Mouse (Mus musculus) left cerebral cortex, postnatal 36 days (tissue): ENCODE data around the gene Klc3. TPM values are rescaled to one million over a fixed set of nuclear protein-coding genes. Genes with fewer than 3 reads are reported as not detected.
A peak's percentile ranks its signal among the peaks of the same experiment; 100 is the strongest.

Experiments used
- DNase-seq, 2 experiments: peaks; one replicate each; pipeline ENCODE4 v3.0.0; 2021 to 2022; ENCODE audit warnings: low spot score in 2 of 2, mixed read lengths in 1 of 2
- intact Hi-C: fragments of 180-260 bp; cut with DNase I; formaldehyde crosslinking; loops from one replicate; pipeline ENCODE4 v1.15.1; 2025
- total RNA-seq, 2 experiments: library from RNA; stranded (reverse); gene quantifications; 2 replicates each; pipeline ENCODE4 v1.2.3; 2021

The Klc3 gene
- 1 to 10 TPM; 2.6 to 3.3 TPM for total RNA-seq

- DNase-seq = no peak
- intact Hi-C loops = no loop called here
Measured at GRCm38 (mm10) chr7:19403731-19404296, at the start of gene Klc3. TSS of gene Klc3 (minus strand) at chr7:19404104.

- intact Hi-C loops = no loop called here
- DNase-seq = no peak
Measured at GRCm38 (mm10) chr7:19449165-19449564, 45.3 kb upstream of the Klc3 start.

- peak in 1 of 2 experiments; percentile 45 for DNase-seq
- intact Hi-C loops = no loop called here
Measured at GRCm38 (mm10) chr7:19447689-19448088, 43.8 kb upstream of the Klc3 start.

- intact Hi-C loops = no loop called here
- no peak for DNase-seq
Measured at GRCm38 (mm10) chr7:19444801-19445200, 40.9 kb upstream of the Klc3 start.

GRCm38 (mm10) chr7:19443344-19443743, 39.4 kb upstream of the Klc3 start:
- DNase-seq = peak; percentile 72 to 74
- intact Hi-C loops = no loop called here

GRCm38 (mm10) chr7:19441448-19442091, 37.7 kb upstream of the Klc3 start:
- intact Hi-C loops = no loop called here
- no peak for DNase-seq

GRCm38 (mm10) chr7:19437048-19437447, 33.1 kb upstream of the Klc3 start:
- intact Hi-C loops = no loop called here

GRCm38 (mm10) chr7:19436276-19436675, 32.4 kb upstream of the Klc3 start:
- intact Hi-C loops = no loop called here

More at GRCm38 (mm10) chr7:19437048-19437447, 33.1 kb upstream of the Klc3 start:
- no peak for DNase-seq

GRCm38 (mm10) chr7:19432475-19432874, 28.6 kb upstream of the Klc3 start:
- intact Hi-C loops = no loop called here
- DNase-seq = no peak

More at GRCm38 (mm10) chr7:19436276-19436675, 32.4 kb upstream of the Klc3 start:
- no peak for DNase-seq

GRCm38 (mm10) chr7:19430402-19430801, 26.5 kb upstream of the Klc3 start:
- DNase-seq = no peak
- intact Hi-C loops = no loop called here

GRCm38 (mm10) chr7:19429726-19430125, 25.8 kb upstream of the Klc3 start:
- intact Hi-C loops = no loop called here

GRCm38 (mm10) chr7:19427999-19428650, 24.2 kb upstream of the Klc3 start:
- intact Hi-C loops = no loop called here
- DNase-seq = no peak

More at GRCm38 (mm10) chr7:19429726-19430125, 25.8 kb upstream of the Klc3 start:
- DNase-seq = no peak

GRCm38 (mm10) chr7:19426888-19427287, 23.0 kb upstream of the Klc3 start:
- intact Hi-C loops = no loop called here
- DNase-seq = no peak

GRCm38 (mm10) chr7:19426349-19426748, 22.4 kb upstream of the Klc3 start:
- DNase-seq = peak; percentile 47 to 56
- intact Hi-C loops = no loop called here

- DNase-seq = no peak
- intact Hi-C loops = no loop called here
Measured at GRCm38 (mm10) chr7:19424051-19424450, 20.1 kb upstream of the Klc3 start.

GRCm38 (mm10) chr7:19423083-19423482, 19.2 kb upstream of the Klc3 start:
- intact Hi-C loops = no loop called here
- no peak for DNase-seq

- DNase-seq = peak; percentile 86 to 87
- intact Hi-C loops = no loop called here
Measured at GRCm38 (mm10) chr7:19420821-19421636, 17.1 kb upstream of the Klc3 start.

GRCm38 (mm10) chr7:19420121-19420520, 16.2 kb upstream of the Klc3 start:
- intact Hi-C loops = no loop called here
- no peak for DNase-seq

GRCm38 (mm10) chr7:19416590-19416989, 12.7 kb upstream of the Klc3 start:
- no peak for DNase-seq
- intact Hi-C loops = no loop called here

GRCm38 (mm10) chr7:19413525-19413924, 9.6 kb upstream of the Klc3 start:
- intact Hi-C loops = no loop called here
- no peak for DNase-seq
